Mouse (Mus musculus) adrenal gland, postnatal 4 days (tissue): ENCODE results near the gene Ccdc18. TPM values are rescaled to one million over a fixed set of nuclear protein-coding genes. Genes with fewer than 3 reads are reported as not detected.
A peak's percentile ranks its signal among the peaks of the same experiment; 100 is the strongest.
"Not testable (repeated sequence)": the region's sequence is repeated elsewhere in the genome, so short reads cannot be mapped to it uniquely, and the experiment has no call there.

Experiments
- DNase-seq, 2 experiments: peaks; one replicate each; pipeline ENCODE4 v3.0.0; 2021 to 2022; ENCODE audit warnings: low spot score in 2 of 2, mixed read lengths in 2 of 2
- total RNA-seq, 2 experiments: library from RNA; stranded (reverse); gene quantifications; 2 replicates each; pipeline ENCODE4 v1.2.3; 2021

Ccdc18 gene
- total RNA-seq, 2 experiments from 2014 or later: 2.7 to 3.4 TPM

DNA sequence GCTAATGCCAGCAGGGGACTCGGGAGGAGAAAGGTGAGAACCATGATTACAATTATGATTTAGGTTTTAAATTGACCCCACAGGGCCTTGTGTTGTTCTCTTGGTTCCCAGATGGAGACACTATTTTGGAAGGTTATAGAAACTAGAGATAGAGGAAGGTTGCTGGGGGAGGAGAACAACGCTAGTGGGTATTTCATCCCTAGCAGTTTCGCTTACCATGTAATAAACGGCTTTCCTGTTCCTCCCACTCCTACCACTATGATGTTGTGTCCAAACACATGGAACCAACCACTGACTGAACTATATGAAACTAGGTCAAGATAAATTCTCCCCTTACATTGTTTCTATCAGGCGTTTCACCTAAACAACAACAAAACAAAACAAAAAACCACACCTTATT lies 122.6 kb downstream of the Ccdc18 start:
- DNase-seq: no peak

- DNase-seq: no peak
Measured at GRCm38 (mm10) chr5:108262722-108263121, 130.0 kb downstream of the Ccdc18 start.

- not testable (repeated sequence) for DNase-seq
Measured at GRCm38 (mm10) chr5:108263785-108264184, 131.1 kb downstream of the Ccdc18 start.

GRCm38 (mm10) chr5:108266990-108267389 lies 134.3 kb downstream of the Ccdc18 start:
- no peak for DNase-seq

DNA sequence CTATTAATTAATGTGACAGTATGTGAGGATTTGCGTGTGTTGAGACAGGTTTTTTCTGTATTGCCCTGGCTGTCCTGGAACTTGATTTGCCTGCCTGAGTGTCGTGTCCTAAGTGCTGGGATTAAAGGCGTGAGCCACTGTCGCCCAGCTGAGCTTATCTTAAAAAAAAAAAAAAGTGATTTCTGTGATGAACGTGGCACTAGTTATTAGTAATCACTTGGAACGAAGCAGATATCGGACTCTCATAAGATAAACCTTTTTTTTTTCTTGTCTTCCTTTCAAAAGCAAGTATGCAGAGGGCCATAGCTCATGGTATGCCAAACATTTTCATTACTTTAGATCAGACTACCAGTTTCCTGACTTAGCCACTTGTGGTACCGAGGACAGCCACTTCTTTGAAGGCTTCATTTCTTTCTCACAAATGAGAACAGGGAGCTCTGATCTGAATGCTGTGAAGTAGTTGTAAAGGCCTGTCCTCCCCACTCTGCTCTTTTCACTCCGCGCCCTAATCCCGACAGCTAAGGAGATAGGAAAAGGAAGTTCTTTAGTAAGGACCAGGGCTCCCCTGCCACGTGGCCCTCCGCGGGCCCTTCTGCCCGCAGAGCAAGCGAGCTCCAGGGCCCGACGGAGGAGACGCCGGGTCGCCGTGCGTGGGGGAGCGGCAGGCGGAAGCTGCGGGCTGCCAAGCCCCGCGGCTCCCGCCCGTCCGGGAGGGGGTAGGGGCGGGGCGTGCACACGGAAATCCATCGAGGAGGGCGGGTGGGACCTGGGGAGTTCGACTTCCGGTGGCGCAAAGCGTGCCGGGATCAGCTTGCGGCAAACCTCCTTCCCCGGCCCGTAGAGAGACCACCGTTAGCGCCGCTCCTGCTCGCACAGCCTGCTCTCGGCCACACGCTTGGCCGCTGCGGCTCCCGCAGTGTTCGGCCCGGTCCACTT lies 135.7 kb downstream of the Ccdc18 start, which contains the start of gene Dr1:
Gene Dr1 (plus strand): TSS at position 771 of the 936 bp plus-strand sequence.
- DNase-seq: peak; percentile 71

GRCm38 (mm10) chr5:108269063-108269810 lies 136.6 kb downstream of the Ccdc18 start:
- peak in 1 of 2 experiments; percentile 4 for DNase-seq

GRCm38 (mm10) chr5:108269811-108270151 lies 137.1 kb downstream of the Ccdc18 start:
- no peak for DNase-seq

DNA sequence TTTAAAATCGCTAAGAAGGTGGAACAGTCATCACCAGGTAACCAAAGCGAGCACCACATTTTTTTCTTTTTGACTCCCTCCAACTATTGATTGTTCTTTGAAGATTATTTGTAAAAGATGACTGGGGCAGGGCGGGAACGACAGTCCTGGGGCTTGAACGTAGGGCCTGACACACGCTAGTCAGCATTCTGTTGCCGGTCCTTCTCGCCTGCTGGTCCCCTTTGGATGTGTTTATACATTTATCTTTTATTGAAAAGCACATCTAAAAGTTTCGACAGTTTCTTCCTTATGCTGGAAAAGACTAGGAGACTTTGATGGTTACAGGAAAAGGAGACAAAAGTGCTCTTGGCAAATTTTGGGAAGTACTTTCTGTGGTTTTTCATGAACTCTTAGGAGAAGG lies 137.7 kb downstream of the Ccdc18 start:
- no peak for DNase-seq

DNA sequence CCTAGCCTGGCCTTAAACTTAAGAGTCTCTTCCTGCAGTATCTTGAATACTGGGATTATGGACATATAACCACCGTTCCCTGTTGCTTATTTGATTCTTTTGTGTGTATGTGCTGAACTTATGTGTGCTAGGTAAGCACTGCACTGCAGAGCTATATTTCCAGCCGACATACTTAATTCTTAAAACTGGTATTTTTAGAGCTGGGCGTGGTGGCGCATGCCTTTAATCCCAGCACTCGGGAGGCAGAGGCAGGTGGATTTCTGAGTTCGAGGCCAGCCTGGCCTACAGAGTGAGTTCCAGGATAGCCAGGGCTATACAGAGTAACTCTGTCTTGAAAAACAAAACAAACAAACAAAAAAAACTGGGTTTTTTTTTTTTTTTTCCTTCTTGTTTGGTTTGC lies 138.7 kb downstream of the Ccdc18 start:
- not testable (repeated sequence) for DNase-seq

Other genes starting within 250 kb of the Ccdc18 start
- 100 to 1,000 TPM; 110 to 113 TPM for gene Rpl5, start 232.4 kb upstream of the Ccdc18 start, total RNA-seq
- 10 to 100 TPM in 1 of 2 experiments, 1 to 10 TPM in 1; 9.8 to 10.1 TPM for gene Fam69a, start 145.8 kb upstream of the Ccdc18 start, total RNA-seq
- gene Mtf2, start 67.2 kb upstream of the Ccdc18 start, total RNA-seq: 10 to 100 TPM; 45.8 to 47.8 TPM
- gene Tmed5, start 255 bp upstream of the Ccdc18 start, total RNA-seq: 10 to 100 TPM; 40.1 to 41.0 TPM
- 10 to 100 TPM; 38.8 to 39.8 TPM for gene Dr1, start 136.0 kb downstream of the Ccdc18 start, total RNA-seq
- 1 to 10 TPM; 9.2 to 9.8 TPM for gene Pigg, start 179.7 kb downstream of the Ccdc18 start, total RNA-seq
- gene Gm42517, start 235.0 kb downstream of the Ccdc18 start, total RNA-seq: under 1 TPM; 0.53 to 0.76 TPM